Mouse (Mus musculus): ENCODE measurements around the gene BC030867.
"Not testable (repeated sequence)": the region's sequence is repeated elsewhere in the genome, so short reads cannot be mapped to it uniquely, and the experiment has no call there.

DNA sequence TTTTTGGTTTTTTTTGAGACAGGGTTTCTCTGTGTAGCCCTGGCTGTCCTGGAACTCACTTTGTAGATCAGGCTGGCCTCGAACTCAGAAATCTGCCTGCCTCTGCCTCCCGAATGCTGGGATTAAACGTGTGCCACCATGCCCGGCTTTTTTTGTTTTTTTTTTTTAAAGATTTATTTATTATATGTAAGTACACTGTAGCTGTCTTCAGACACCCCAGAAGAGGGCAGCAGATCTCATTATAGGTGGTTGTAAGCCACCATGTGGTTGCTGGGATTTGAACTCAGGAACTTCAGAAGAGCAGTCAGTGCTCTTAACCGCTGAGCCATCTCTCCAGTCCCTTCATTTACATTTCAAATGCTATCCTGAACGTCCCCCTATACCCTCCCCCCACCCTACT, 31.6 kb downstream of the BC030867 start:
- not testable (repeated sequence) for TF ChIP-seq CTCF, EP300 (IDR thresholded peaks at IDR 0.05; ENCODE audit: low read depth)
